Mouse (Mus musculus) cerebellum, adult 9-10 months (tissue): ENCODE measurements at regions not wholly inside any gene's neighbourhood (a gene's known extent, or its start where the extent isn't known, plus 50 kb on each side); places are given as distances from the start of the nearest gene placed in this dataset.

ENCODE experiments used
- DNase-seq: peaks from one replicate; pipeline ENCODE4 v3.0.0; 2022

DNA sequence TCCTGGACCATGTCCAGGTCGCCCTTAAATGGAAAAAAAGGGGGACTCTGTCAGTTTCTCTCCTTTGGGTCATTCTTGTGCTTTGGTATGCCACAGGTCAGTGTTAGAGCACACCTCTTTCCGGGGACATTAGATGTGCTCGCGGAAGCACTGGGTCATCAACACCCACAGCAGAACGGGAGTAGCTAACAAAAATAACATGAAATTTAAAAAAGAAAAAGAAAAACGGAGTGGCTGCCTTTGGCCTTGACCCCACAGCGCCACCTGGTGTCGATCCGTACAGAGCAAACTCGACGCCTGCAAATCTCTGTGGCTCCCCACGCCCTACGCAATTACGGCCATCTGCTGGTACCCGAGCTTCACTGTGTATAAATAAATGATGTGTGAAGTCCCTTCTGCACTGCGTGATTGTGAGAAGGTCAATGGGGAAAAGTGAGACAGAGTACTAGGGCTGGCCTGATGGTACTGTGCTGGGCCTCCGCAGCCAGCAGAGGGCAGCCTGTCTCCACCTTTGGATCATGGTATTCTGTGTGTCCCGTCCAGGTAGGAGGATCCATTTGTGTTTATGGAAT is 99.0 kb upstream of the Slc7a12 start:
- peak; percentile 21 for DNase-seq

GRCm38 (mm10) chr3:14390656-14391055 is 89.8 kb upstream of the Slc7a12 start:
- no peak for DNase-seq

GRCm38 (mm10) chr3:14398676-14399075 is 81.8 kb upstream of the Slc7a12 start:
- no peak for DNase-seq

DNA sequence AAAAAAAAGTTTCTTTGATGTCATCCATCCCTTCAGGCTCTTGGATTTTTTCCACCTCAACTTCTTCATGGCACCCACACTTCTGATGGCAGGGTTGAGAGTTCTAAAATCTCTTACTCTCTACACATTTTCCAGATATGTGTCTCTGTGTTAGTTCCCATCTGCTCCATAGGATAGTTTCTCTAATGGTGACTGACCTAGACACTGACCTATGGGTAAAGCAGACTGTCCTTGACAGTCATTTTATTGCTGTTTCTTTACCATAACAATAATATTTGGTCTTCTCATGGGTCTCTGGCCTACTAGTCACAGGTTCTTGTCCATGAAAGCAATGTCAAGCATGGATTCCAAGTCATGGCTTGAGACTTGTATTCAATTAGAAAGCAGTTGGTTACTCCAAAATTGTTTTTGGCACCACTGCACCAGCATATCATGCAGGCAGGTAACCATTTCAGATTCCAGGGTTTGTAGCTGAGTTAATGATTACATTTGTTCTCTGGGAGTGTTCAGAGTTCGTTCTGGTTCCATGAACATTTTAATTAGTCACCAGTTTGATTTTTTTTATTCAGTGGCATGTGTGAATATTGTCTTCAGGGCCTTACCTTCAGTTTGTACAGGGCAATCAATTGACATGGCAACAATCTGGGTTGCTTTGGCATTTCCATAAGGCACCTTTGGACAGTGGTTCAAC is 71.9 kb upstream of the Slc7a12 start:
- no peak for DNase-seq
